Mouse (Mus musculus) hindbrain, embryonic 12.5 days (tissue): Measurements from ENCODE around the gene Hspbap1. TPM values are rescaled to one million over a fixed set of nuclear protein-coding genes. Genes with fewer than 3 reads are reported as not detected.
A peak's percentile ranks its signal among the peaks of the same experiment; 100 is the strongest.

Experiments used
- ATAC-seq: fragments of 200-750 bp; cut with Nextera tagmentation; 2 replicates; pipeline ENCODE4 v1.8.0; 2017; ENCODE audit warnings: moderate TSS enrichment; ENCODE audit not compliant: low FRiP score
- H3K27ac ChIP-seq: fragments of 300-500 bp; sonication (generic); 2 replicates; pipeline ENCODE4 v1.5.1; 2016; ENCODE audit warnings: mild to moderate bottlenecking
- H3K27me3 ChIP-seq: fragments of 300-500 bp; sonication (generic); 2 replicates; pipeline ENCODE4 v1.6.1; 2016; ENCODE audit warnings: mild to moderate bottlenecking
- H3K36me3 ChIP-seq: fragments of 300-500 bp; sonication (generic); 2 replicates; pipeline ENCODE4 v1.6.1; 2016; ENCODE audit warnings: mild to moderate bottlenecking
- H3K4me1 ChIP-seq: fragments of 300-500 bp; sonication (generic); 2 replicates; pipeline ENCODE4 v1.6.1; 2016
- H3K4me2 ChIP-seq: fragments of 300-500 bp; sonication (generic); replicated peaks from 2 replicates; pipeline ENCODE4 v1.6.1; 2016; ENCODE audit warnings: mild to moderate bottlenecking
- H3K4me3 ChIP-seq: fragments of 300-500 bp; sonication (generic); 2 replicates; pipeline ENCODE4 v1.5.1; 2016; ENCODE audit warnings: mild to moderate bottlenecking
- H3K9ac ChIP-seq: fragments of 300-500 bp; sonication (generic); 2 replicates; pipeline ENCODE4 v1.6.1; 2016; ENCODE audit warnings: mild to moderate bottlenecking, moderate library complexity
- H3K9me3 ChIP-seq: fragments of 300-500 bp; sonication (generic); replicated peaks from 2 replicates; pipeline ENCODE4 v1.6.1; 2016; ENCODE audit warnings: mild to moderate bottlenecking
- WGBS: fragments of 180-500 bp; shearing (Covaris S2); methylation state at CpG from one replicate; pipeline ENCODE4 v1.1.7; 2016; 5-methylcytosine and 5-hydroxymethylcytosine counted together
- polyA plus RNA-seq: library from polyadenylated mRNA; unstranded; fragments of >200 nt; fragmentation: Nextera tagmentation; extraction: Ambion mirVana; gene quantifications from 2 replicates; pipeline ENCODE4 v1.2.1, GENCODE M21; 2016

The Hspbap1 gene
- 21.4 and 21.5 TPM in 2 replicates for polyA plus RNA-seq

DNA sequence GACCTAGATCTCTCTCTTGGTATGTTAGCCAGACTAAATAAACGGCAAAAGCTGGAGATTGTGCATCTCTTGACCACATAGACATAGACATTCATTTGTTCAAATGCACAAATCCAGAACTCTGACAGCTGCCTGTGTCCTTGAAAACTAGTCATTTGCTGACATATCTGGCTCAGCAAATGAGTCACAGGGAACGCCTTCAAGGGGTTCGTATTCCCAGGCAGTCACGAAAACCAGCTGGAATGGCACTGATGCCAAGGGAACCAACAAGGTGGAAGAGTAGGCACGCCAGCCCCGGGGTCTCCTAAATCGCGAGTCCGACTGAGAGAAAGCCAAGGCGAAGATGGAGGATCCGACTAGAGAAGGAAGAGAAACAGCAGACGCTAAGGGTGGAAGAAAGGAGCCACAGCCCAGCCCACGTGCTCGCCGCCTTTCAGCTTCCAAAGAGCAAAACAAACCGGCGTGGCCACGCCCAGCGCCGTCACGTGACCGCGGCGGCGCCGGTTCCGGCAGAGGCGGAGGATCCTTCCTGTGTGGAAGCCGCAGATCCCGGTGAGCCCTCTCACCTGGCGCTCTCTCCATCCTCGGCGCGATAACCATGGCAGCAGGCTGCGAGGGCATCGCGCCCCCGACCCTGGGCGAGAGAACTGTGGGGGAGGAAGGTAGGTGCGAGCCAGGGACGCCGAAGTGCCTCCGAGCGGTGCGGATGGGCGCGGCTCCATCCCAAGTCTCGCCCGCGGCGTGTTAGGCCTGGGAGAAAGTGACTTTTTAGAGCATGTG lies at the start of gene Hspbap1:
Hspbap1 (plus strand) TSS at position 498 of the 780 bp plus-strand sequence.
- peak within 1 kb of the TSS; percentile 81 for H3K27ac ChIP-seq
- peak within 1 kb of the TSS; percentile 83 for H3K4me2 ChIP-seq
- peak within 1 kb of the TSS; percentile 93 for H3K4me3 ChIP-seq
- under 1% methylated on average over 51 of the region's 51 CpGs for WGBS
- peak within 1 kb of the TSS; percentile 97 for H3K9ac ChIP-seq
- peak; percentile 74 for ATAC-seq
- H3K36me3 ChIP-seq = no peaks in the 10 kb centered on the region
- H3K9me3 ChIP-seq = no peaks in the 10 kb centered on the region
- H3K4me1 ChIP-seq = peaks cover 30% of the 10 kb centered on the region
- no peaks in the 10 kb centered on the region for H3K27me3 ChIP-seq

DNA sequence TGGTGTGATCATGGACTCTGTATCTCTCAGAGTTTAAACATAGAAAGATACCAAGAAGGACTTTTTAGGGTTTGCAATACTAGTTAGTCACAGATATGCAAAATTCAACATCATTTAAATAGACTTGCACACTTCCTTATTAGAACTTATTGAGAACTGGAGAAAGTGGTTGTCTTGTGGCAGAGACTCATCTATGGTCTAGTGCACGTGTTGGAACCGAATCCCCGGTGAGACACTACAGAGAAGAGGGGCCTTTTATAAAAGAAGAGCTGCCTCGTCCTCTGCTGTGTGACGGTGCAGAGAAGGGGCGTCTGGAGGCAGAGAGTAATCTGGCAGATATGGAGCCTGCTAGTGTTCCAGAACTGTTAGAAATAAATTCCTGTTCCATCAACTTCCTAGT lies 45.6 kb upstream of the Hspbap1 start:
- H3K4me3 ChIP-seq = no peak overlapping the region
- no peaks in the 10 kb centered on the region for H3K27me3 ChIP-seq
- no peak overlapping the region for H3K27ac ChIP-seq
- no peaks in the 10 kb centered on the region for H3K9me3 ChIP-seq
- ATAC-seq = no peak
- peaks cover 9% of the 10 kb centered on the region; the same call in 1 of the 2 replicates for H3K4me1 ChIP-seq
- WGBS = 78% methylated on average over 6 of the region's 6 CpGs
- no peak overlapping the region for H3K4me2 ChIP-seq
- no peak overlapping the region for H3K9ac ChIP-seq
- peaks cover 15% of the 10 kb centered on the region for H3K36me3 ChIP-seq

DNA sequence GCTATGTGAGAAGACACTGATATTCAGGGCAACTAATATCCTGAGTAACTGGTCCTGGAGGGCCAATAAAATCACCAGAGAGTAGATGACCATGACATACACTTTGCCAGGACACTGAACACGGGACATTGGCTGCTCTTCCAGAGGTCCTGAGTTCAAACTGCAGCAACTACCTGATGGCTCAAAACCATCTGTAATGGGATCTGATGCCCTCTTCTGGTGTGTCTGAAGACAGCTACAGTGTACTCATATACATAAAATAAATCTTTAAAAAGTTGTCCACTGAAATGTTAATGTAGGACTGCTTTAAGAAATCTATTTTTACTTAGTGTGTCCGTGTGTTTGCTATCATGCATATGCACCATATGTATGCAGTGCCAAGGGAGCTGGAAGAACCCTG lies 43.6 kb upstream of the Hspbap1 start:
- Histone ChIP-seq H3K36me3 (peaks cover 15% of the 10 kb centered on the region), H3K4me3 (no peak overlapping the region), H3K4me2 (no peak overlapping the region), H3K4me1 (peaks cover 11% of the 10 kb centered on the region; the same call in 1 of the 2 replicates), H3K9me3 (no peaks in the 10 kb centered on the region), H3K27me3 (no peaks in the 10 kb centered on the region), H3K27ac (no peak overlapping the region), H3K9ac (no peak overlapping the region)
- no peak for ATAC-seq
- WGBS = 77% methylated on average over 2 of the region's 2 CpGs

DNA sequence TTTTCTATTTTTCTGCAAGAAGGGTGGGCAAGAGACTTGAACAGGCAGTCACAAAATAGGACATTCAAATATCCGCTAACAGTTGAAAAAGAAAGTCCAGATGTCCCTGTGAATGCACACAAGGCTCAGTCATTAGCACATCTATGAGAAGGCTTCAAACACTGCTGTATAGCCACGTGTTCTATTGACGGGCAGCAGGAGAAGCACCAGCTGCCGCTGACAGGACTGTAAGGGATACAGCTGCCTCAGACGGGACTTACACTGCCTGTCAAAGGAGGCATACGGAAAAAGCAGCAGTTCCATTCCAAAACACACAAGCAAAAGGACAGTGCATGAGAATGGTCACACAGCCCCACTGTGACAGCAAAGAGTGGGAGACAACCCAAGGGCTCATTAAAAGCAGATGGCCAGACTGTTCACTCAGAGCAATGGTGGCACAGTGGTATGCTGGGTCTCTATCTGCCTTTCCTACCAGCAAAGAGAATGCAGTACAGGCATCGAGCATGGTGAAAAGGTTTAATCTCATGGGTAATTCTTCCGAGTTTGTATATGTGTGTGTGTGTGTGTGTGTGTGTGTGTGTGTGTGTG lies 40.9 kb upstream of the Hspbap1 start:
- Histone ChIP-seq H3K27me3 (no peaks in the 10 kb centered on the region), H3K4me1 (peaks cover 11% of the 10 kb centered on the region; the same call in 1 of the 2 replicates), H3K27ac (peak overlapping the region; percentile 64), H3K4me2 (no peak overlapping the region), H3K4me3 (no peak overlapping the region), H3K9me3 (no peaks in the 10 kb centered on the region), H3K36me3 (0 out of 2 replicates have a peak, but pooled peaks cover 11% of the 10 kb centered on the region), H3K9ac (no peak overlapping the region)
- WGBS = 40% methylated on average over 8 of the region's 8 CpGs
- peak; percentile 94 for ATAC-seq

DNA sequence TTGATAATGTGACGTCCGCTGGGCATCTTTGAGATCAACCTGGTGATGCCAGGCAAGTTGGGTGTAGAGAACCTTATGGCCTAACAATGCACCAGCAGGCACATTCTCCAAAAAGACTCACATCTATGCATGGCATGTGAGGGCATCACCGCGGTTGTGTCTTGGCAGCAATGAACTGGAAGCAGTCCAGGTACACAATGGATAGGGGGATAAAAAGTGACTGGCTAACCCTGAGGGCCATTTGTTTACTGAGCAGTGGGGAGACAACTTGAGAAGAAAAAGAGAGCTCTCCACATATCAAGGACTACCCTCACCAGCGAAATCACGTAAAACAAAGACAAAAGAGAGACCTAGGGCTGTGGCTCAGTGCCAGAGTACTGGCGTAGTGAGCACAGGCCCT lies 38.1 kb upstream of the Hspbap1 start:
- H3K36me3 ChIP-seq = 0 out of 2 replicates have a peak, but pooled peaks cover 11% of the 10 kb centered on the region
- H3K4me2 ChIP-seq = no peak overlapping the region
- no peaks in the 10 kb centered on the region for H3K27me3 ChIP-seq
- no peak overlapping the region for H3K9ac ChIP-seq
- no peak for ATAC-seq
- peaks cover 11% of the 10 kb centered on the region; the same call in 1 of the 2 replicates for H3K4me1 ChIP-seq
- no peak overlapping the region for H3K4me3 ChIP-seq
- no peaks in the 10 kb centered on the region for H3K9me3 ChIP-seq
- H3K27ac ChIP-seq = no peak overlapping the region
- 89% methylated on average over 7 of the region's 7 CpGs for WGBS

DNA sequence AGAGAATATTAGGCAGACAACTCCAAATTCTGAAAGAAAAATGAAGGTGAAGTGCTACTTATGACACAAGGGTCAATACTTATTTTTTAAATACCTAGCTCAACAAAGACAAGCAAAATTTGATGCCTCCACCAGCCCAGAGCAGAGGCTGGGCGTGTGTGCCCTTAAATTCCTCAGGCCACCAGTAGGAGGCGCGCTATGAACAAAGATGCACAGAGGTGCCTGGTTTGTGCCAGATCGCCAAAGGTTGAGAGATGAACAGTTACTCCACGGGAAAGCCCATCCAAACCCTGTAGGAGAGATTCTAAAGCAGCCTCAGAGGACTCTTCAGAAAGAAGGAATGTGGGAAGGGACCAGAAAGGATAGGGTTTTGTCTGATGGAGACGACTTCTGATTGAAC lies 36.1 kb upstream of the Hspbap1 start:
- Histone ChIP-seq H3K4me3 (no peak overlapping the region), H3K9me3 (no peaks in the 10 kb centered on the region), H3K27me3 (no peaks in the 10 kb centered on the region), H3K4me2 (no peak overlapping the region), H3K36me3 (0 out of 2 replicates have a peak, but pooled peaks cover 4% of the 10 kb centered on the region), H3K27ac (no peak overlapping the region), H3K4me1 (peaks cover 16% of the 10 kb centered on the region), H3K9ac (no peak overlapping the region)
- 18% methylated on average over 6 of the region's 6 CpGs for WGBS
- 0 out of 2 replicates have a peak, but pooled peaks have one; percentile 53 for ATAC-seq

DNA sequence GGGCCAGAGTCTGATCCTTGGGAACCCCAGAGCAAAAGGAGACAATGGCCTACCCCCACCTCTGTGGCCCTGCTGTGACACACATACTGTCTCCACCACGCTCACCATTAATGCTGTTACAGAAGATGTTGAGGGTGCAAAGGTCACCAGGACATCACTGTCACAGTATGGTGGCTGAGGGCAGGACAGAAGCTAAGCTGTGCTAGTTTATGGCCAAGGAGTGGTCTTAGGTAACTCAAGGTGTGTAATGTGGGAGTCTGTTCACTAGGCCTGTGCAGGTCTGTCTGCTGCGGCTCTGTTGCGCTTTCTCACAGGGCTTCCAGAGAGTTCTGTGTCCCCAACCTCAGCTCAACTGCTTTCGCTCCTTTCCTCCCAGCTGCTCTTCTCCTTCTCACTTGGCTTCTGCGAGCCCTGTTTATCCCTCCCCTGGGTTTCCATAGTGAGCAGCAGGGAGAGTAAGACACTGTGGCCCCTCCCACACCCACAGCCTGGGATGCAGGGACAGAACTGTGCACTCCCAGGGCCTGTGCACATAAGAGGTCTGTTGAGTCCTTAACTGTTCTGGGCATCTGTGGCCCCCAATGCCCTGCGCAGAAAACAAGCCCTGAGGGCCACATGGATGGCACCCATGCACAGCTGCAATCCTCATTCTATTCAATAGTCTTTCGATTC lies 31.9 kb upstream of the Hspbap1 start:
- Histone ChIP-seq H3K4me2 (no peak overlapping the region), H3K4me3 (no peak overlapping the region), H3K27ac (no peak overlapping the region), H3K4me1 (peaks cover 13% of the 10 kb centered on the region), H3K9me3 (no peaks in the 10 kb centered on the region), H3K9ac (no peak overlapping the region), H3K36me3 (no peaks in the 10 kb centered on the region), H3K27me3 (no peaks in the 10 kb centered on the region)
- 56% methylated on average over 7 of the region's 7 CpGs for WGBS
- ATAC-seq = no peak

DNA sequence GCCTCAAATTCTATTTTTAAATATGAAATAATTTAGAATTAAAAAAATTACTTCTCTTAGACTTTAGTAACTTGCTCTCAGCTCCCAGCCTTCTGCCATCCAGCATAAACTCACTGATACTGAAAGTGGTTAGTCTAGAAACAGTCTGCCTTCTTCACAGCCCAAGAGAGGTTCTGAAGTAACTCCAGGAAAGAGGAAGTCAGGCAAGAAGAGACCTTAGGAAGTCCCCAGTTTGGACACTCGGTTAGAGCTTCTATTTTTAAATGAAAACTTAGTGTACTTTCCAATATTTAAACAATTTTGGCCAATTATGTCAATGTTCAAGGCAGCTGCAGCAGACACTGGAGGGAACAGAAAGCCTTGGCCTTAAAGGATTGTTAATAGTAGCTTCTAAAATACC lies 30.6 kb upstream of the Hspbap1 start:
- Histone ChIP-seq H3K36me3 (no peaks in the 10 kb centered on the region), H3K9me3 (no peaks in the 10 kb centered on the region), H3K27ac (no peak overlapping the region), H3K9ac (no peak overlapping the region), H3K4me1 (peaks cover 13% of the 10 kb centered on the region), H3K27me3 (no peaks in the 10 kb centered on the region), H3K4me2 (no peak overlapping the region), H3K4me3 (no peak overlapping the region)
- ATAC-seq = no peak
- 78% methylated on average over 1 of the region's 1 CpGs for WGBS

DNA sequence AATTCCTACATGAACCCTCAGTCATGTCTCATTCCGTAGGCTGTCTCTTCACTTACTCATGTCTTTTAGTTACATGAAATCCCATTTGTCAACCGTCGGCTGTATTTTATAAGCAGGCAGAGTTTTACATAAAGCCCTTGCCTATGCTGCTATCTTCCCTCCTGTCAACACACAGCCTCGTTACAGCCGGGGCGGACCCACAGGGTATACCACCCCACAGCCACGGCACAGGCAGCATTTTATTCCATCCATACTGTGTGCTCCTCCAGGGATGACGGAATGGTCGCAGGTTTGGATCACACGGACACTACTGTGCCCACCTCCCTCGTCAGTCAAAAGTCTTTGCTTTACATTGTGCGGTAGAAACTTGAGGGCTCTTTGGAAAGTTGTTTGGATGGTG lies 29.8 kb upstream of the Hspbap1 start:
- Histone ChIP-seq H3K9me3 (no peaks in the 10 kb centered on the region), H3K4me2 (no peak overlapping the region), H3K4me3 (no peak overlapping the region), H3K4me1 (peaks cover 13% of the 10 kb centered on the region), H3K36me3 (no peaks in the 10 kb centered on the region), H3K27ac (no peak overlapping the region), H3K27me3 (no peaks in the 10 kb centered on the region), H3K9ac (no peak overlapping the region)
- 81% methylated on average over 12 of the region's 12 CpGs for WGBS
- no peak for ATAC-seq

DNA sequence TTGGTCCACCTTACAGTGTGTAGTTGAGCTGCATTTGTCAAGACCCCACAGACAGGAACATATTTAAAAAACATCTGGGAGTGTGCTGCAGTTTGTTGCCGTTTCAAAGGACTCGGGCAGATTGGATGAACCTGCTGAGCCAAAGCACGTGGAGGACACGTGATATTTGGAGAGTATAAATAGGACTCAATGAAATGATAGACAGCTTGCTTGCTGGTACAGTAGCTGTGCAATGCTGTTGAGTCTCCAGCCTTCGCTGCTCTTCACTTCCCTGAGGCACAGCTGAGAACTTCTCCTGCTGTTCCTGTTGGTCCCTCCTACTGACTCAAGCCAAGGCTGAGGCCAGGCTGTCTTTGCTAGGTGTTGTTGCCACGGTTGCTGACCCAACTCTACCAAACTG lies 29.2 kb upstream of the Hspbap1 start:
- Histone ChIP-seq H3K4me2 (no peak overlapping the region), H3K4me3 (no peak overlapping the region), H3K36me3 (no peaks in the 10 kb centered on the region), H3K27ac (no peak overlapping the region), H3K9ac (no peak overlapping the region), H3K9me3 (no peaks in the 10 kb centered on the region), H3K4me1 (peaks cover 13% of the 10 kb centered on the region), H3K27me3 (no peaks in the 10 kb centered on the region)
- no peak for ATAC-seq
- 73% methylated on average over 6 of the region's 6 CpGs for WGBS

DNA sequence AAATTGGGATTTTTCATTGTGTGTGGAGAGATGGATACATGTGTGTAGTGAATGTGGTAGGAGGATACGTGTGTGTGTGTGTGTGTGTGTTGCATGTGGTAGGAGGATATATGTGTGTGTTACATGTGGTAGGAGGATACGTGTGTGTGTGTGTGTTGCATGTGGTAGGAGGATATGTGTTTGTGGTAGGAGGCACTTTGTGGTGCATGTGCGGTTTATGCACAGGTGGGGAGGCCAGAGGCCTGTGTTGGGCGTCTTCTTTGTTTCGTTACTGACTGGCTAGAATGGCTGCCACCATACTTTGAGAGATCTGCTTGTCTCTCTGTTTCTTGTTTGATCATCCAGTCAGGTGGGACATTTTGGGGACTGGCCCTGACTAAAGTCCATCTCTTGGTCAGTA lies 28.6 kb upstream of the Hspbap1 start:
- Histone ChIP-seq H3K27ac (no peak overlapping the region), H3K4me2 (no peak overlapping the region), H3K4me1 (peaks cover 13% of the 10 kb centered on the region), H3K4me3 (no peak overlapping the region), H3K9me3 (no peaks in the 10 kb centered on the region), H3K27me3 (no peaks in the 10 kb centered on the region), H3K9ac (no peak overlapping the region), H3K36me3 (no peaks in the 10 kb centered on the region)
- 87% methylated on average over 5 of the region's 5 CpGs for WGBS
- ATAC-seq = no peak

DNA sequence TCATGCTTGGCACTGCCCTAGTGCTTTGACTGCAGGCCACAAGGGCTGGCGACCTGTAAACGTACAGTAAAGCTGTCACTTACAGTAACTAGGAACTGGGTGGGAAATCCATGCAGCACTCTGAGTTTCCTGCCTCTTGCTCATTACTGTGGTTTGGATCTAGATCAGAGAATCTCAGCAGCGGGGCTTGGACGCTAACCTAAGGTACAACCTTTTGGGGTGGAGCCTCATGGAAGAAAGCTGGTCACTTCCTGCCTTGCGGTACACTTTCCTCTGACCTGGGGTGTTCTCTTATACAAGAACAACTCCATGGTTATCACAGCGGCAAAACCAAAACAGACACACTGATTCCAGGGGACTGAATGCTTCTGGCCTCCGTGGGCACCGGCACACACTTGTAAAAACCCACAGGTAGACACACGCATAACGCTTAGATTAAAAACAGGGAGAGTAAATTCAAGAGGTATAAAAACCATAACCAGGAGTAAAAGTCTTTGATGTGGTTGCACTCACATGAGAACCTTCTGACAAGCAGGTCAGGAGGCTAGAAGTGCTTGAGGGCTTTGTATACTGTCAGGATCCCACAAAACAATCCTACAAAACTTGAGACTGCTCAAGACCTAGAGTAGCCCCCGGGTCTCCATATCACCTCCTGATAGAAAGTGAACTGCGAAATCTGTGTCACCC lies 27.8 kb upstream of the Hspbap1 start:
- no peak overlapping the region for H3K4me3 ChIP-seq
- ATAC-seq = no peak
- H3K27me3 ChIP-seq = no peaks in the 10 kb centered on the region
- H3K36me3 ChIP-seq = no peaks in the 10 kb centered on the region
- no peak overlapping the region for H3K27ac ChIP-seq
- H3K9me3 ChIP-seq = no peaks in the 10 kb centered on the region
- no peak overlapping the region for H3K4me2 ChIP-seq
- peaks cover 13% of the 10 kb centered on the region for H3K4me1 ChIP-seq
- H3K9ac ChIP-seq = no peak overlapping the region
- WGBS = 89% methylated on average over 12 of the region's 12 CpGs
